Mouse (Mus musculus) fibroblast of lung, adult 2 months (primary cell): ENCODE results near the gene Shh.

Source experiments
- DNase-seq: peaks from one replicate; pipeline ENCODE4 v3.0.0-alpha.2; 2011; ENCODE audit warnings: low read depth

Gene Shh

GRCm38 (mm10) chr5:28466760-28467306, at the start of gene Shh:
Shh (minus strand) TSS chr5:28467256.
- no peak for DNase-seq

- DNase-seq, result no peak
Observed at GRCm38 (mm10) chr5:28500792-28501439, 33.9 kb upstream of the Shh start.

GRCm38 (mm10) chr5:28498846-28499245, 31.8 kb upstream of the Shh start:
- no peak for DNase-seq

GRCm38 (mm10) chr5:28495712-28496650, 28.9 kb upstream of the Shh start:
- no peak for DNase-seq

GRCm38 (mm10) chr5:28493550-28493949, 26.5 kb upstream of the Shh start:
- DNase-seq, result no peak

GRCm38 (mm10) chr5:28482991-28483390, 15.9 kb upstream of the Shh start:
- no peak for DNase-seq

GRCm38 (mm10) chr5:28481730-28482129, 14.7 kb upstream of the Shh start:
- no peak for DNase-seq

GRCm38 (mm10) chr5:28476389-28477379, 9.6 kb upstream of the Shh start:
- DNase-seq, result no peak

GRCm38 (mm10) chr5:28473556-28473955, 6.5 kb upstream of the Shh start:
- DNase-seq, result no peak

GRCm38 (mm10) chr5:28469525-28470202, 2.6 kb upstream of the Shh start:
- DNase-seq, result no peak

- DNase-seq, result no peak
Observed at GRCm38 (mm10) chr5:28466351-28466750, 705 bp downstream of the Shh start.

GRCm38 (mm10) chr5:28465526-28465925, 1.5 kb downstream of the Shh start:
- DNase-seq, result no peak

GRCm38 (mm10) chr5:28465099-28465406, 2.0 kb downstream of the Shh start:
- DNase-seq, result no peak

GRCm38 (mm10) chr5:28464361-28465098, 2.5 kb downstream of the Shh start:
- no peak for DNase-seq

- no peak for DNase-seq
Observed at GRCm38 (mm10) chr5:28463656-28464055, 3.4 kb downstream of the Shh start.

- no peak for DNase-seq
Observed at GRCm38 (mm10) chr5:28462741-28463590, 4.1 kb downstream of the Shh start.

GRCm38 (mm10) chr5:28461376-28461775, 5.7 kb downstream of the Shh start:
- no peak for DNase-seq

GRCm38 (mm10) chr5:28460556-28461350, 6.3 kb downstream of the Shh start:
- DNase-seq, result no peak
